Mouse (Mus musculus) ovary, postnatal 36 days (tissue): ENCODE data around the gene 1520401A03Rik.

Experiments
- DNase-seq: peaks from one replicate; pipeline ENCODE4 v3.0.0; 2022; ENCODE audit warnings: low spot score, mixed read lengths

The 1520401A03Rik gene

DNA sequence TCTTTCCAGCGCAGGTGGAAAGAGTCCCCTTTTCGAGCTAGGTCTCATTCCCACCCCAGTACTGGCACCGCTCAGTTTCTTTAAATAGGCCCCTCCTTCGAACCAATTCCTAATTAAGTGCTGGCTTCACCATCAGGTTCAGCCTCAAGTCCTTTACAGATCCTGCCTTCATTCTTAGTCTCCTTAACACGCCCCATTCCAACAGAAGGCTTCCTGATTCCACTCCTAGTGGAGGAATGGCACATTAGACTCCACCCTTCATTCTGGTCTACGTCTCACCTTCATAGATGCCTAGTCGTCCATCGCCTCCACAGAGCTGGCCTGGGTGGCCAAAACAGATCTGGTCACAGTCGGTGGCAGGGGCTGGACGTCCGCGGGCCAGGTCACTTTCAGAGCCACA is 20.4 kb upstream of the 1520401A03Rik start:
- no peak for DNase-seq

DNA sequence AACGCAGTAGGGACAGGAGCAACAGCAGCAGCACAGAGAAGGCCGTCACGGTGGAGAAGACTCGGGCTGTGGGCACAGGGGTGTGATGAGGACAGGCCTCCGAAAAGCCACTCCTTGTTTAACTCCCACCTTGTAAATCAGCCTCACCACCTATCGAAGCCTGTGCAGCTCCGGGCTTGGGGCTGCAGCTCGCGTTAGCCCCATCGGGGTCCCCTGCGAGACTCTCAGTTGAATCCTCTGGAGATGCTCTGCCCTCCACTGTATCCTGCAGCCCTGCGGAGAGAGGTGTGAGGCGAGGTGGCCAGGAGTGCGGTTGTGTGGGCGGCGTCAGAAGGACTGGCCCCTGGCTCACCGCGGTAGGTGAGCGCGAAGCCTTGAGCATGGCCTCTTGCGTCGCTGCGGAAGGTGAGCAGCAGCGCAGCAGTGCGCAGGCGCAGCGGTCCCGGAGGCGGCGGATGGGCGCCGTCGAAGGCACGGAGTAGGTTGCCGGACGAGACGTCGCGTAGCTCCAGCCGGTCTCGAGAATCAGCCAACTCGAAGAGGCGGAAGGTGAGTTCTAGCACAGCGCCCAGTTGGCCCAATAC is 19.7 kb upstream of the 1520401A03Rik start:
- no peak for DNase-seq

DNA sequence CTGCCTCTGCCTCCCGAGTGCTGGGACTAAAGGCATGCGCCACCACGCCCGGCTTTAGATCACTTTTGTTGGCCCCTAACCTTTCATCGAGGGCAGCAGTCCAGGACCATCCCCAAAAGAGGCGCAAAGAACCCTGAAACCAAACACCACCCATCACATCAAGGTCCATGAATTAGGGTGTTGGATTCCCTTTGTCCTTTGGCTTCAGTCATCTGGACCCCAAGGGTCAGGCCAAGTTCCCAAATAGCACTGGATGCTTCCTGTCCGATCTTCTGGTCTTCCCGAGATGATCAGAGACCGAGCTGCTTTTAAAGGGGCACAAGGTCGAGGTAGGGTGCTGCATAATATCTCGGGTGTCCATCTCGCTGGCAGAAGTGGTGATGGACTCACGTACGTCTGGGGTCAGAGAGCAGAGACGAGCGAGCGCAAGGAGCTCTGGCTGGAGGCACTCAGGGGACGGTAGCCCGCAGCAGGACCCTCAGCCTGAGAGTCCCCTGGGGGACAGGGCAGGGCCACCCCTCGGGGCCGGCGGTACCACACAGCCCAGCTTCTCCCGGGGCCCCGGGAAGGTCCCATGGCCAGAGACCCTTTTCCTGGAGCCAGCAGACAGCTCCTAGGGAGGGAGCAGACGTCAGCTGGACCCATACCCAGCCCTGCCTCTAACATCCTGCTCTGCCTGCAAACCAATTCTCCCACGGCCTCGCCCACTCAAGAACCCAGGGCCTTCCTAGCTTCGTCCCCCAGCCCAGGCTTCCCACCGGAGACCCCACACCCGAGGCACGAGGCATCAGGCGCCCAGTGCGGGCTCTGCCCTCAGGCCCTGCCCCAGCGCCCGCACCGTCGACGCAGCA is 19.0 kb upstream of the 1520401A03Rik start:
- DNase-seq = no peak

DNA sequence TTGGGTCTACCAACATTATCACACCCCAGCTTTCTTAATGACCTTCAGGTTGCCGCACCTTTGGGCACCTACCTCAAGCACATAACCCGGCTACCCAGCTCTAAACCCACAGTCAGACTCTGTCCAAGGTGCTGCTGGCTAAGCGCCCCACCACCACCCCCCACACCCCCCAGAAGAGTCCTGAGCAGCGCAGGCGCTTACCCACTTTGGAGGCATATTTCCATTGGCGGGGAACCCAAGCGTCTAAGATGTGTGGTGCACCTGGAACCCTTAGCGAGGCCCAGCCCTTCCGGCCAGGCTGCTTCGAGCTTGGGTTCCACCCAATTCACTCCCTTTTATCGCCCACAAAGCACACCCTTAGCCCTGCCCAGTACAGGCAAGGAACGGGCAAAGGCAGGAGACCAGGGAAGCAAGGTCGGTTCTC is 18.0 kb upstream of the 1520401A03Rik start, which contains the start of gene Paqr4:
Gene Paqr4 (minus strand): TSS at position 270 of the 424 bp plus-strand sequence.
- DNase-seq = no peak

DNA sequence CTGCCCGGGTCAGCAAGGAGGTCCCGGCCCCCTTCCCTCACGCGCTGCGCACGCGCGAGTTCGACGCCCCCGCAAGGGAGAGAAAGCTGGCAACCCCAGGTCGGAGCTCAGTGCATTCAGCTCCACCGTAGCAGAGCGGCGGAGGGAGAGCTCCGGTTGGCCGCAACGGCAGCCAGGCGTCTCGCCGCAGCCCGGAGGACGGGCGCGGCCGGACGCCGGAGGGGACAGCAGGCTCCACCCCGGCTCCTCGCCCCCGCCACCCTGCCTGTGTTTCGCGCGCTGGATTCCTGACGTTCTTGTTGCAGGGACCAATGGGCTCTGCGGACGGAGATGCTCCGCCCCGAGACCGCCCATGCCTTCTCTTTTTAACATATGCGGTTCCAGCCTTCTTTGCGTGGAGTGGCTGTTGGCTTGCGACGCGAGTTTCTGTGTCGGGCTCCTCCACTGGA is 17.6 kb upstream of the 1520401A03Rik start:
- DNase-seq = peak; percentile 86

DNA sequence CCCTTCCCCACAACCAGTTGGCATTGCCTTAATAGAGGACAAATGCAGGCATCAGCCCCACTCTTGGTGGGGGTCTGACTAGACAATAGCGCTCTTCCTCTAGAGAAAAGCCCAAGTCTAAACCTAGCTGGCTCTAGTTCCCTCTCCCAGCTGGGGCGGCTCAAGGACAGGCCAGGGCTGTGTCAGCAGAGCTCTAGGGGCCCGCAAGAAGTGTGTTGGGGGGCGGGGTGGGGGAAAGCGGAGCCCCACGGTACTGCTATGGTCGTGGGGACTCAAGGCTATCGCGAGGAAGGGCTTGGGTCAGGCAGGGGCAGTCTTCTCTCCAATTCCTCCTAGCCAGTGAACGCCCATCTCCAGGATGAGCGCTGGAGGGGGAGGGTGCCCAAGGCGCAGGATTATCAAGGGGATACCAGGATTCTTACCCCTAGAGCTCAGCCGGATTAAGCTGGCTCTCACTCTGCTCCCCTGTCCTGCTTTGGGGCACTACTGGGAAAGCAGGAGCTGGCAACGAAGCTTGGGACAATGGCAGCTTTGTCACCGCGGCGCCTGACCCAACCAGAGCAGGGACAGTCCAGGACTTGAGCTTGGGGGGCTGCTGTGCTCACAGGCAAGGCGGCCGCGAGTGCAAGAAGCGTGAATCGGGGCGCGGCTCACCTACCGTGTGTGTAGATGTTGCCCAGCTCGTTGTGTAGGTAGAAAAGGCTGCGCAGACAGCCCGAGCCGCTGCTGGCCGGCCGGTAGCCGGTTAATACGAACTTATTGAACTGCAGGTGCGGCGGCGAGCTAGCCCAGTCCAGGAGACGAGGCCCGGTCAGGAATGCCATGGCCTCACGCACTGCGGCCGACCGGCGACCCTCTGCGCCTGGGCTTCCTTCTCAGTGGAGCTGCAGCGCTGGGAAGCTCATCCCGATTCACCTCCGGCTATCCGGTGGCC is 16.9 kb upstream of the 1520401A03Rik start:
- no peak for DNase-seq

DNA sequence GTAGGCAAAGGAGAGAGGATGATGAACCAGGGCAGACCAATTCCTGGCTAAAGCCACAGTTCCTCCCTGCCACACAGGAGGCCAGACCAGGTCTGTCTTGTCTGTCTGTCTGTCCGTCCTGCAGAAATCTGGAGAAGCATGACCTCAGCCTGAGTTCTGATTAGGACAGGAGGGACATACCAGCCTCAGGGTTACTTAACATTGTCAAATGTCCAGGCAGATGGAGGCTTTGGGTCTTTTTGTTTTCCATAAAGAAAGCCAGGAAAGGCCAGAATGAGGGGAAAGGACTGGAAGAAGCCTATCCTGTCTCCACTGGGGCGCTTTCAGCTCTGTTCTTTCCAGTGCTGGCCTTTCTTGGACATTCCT is 16.2 kb upstream of the 1520401A03Rik start:
- DNase-seq = no peak

DNA sequence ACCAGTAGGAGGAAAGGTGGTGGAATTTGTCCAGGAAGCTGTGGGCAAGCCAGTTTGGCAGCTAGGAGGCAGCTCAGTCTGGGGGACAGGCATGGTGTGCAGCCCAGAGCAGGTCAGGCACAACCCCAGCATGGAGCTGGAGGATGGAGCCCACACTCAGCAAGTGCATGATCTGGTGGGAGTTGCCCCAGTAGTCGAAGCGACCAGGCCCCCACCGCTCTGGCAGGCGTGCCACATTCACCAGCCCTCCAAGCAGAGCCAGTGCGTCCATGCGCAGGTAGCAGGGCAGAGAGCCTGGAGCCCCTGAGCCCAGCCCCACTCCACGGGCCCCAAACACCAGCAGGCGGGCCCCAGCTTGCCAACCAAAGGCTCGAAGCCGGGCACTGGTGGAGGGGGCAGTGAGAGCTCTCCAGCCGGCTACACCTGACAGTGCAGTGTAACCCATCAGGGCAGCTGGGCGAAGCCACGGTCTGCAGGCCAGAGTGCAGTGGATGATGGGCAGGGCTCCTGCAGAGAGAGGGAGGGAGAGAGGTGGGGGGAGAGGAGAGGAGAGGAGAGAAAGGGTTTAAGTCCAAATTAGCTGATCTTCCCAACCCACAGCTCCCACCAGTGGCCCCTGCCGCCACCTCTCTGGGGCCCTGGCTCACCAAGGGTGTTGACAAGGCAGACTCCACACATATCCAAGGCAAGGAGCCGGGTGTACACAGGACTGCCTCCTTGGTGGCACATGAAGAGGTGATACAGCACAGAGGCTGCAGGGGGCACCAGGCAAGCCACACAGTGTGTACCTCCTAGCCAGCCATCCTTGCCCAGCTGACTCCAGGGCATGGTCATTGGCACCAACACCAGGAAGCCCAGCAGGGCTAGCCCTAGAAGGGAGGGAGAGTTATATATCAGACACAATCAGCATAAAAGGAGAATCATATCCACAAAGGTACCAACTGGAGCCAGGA is 15.2 kb upstream of the 1520401A03Rik start:
- DNase-seq = peak; percentile 30

DNA sequence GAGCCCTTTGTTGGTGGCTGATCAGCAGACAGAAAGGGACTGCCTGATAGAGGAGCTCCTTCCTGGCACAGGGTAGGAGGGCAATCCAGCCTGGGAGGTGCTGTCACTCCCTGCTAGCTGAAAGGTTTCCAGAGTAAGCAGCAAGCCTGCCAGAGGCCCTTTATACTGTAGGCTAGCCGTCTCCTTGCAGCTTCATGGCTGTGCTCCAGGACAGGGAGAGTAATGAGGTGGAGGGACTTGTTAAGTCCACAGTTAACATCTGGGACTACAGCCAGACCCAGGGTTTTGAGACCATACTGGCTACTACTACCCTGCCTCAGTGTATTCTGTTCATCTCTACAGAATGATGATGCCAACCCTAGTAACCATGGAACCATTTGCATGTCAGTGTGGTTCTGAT is 11.8 kb upstream of the 1520401A03Rik start:
- DNase-seq = no peak

DNA sequence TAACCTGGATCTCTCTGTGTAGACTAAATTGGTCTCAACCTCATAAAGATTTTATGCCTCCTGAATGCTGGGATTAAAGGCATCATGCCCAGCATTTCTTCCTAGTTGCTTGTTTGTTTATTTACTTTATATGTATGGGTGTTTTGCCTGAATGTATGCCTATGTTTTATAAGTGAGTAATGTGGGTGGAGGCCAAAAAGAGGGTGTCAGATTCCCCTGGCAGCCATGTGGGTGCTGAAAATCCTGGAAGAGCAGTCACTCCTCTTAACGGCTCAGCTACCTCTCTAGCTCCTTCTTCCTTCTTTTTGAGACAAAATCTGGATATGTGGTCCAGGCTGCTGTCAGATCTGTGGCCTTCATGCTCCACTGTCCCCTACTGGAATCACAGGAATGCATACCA is 7.9 kb upstream of the 1520401A03Rik start:
- DNase-seq = no peak

DNA sequence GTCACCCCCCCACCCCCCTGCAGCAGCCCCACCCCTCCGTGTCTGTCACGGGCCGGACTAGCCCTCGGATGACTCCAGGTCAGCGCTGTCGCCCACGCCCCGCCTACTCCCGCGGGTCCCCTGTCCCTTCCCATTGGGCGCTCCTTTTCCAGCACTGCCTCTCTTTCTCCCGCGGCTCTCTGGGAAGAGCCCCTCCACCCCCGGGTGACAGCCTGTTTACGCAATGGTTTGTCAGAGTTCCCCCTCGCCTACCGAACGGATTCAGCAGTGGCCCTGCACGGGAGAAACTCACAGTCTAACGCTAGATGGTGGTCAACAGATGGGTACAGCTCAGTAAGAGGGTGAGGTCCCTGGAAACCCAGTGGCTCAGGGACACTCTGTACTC is 4.2 kb upstream of the 1520401A03Rik start:
- DNase-seq = peak; percentile 74

DNA sequence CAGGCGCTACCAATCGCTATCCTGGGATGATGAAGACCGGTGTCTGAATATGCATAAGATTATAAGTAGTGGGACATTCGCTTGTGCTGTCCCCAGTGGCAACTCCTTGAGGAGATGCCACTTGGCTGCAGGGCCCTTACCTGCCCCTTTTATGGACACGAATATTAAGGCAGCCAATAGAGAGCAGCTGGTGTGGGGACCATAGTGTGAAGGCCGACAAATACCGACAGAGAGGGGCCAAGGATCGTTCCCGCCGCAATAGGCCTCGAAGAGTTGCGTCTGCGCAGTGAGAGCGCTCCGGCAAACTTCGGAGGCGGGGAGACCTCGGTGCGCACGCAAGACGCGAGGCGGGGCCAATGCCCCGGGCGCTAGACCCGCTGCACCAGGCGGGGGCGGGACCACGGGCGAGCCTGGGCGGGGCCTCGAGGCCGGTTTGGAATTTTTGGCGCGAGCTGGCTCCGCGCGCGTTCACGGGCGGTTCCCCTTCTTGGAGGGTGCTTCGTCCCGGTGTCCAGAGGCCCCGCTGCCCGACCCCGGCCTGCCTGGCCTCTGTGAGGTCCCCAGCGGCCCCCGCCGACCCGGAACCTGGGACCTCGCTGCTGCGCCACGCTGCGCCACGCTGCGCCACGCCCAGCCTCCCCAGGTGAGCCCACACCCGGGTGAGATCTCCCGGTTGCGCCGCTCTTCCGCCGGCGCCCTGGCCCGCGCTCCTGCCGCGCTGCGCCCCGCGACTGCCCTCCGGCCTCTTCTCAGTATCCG is 3.6 kb upstream of the 1520401A03Rik start, which contains the start of gene Pkmyt1:
Gene Pkmyt1 (plus strand): TSS at position 338 of the 759 bp plus-strand sequence.
- DNase-seq = peak; percentile 97

DNA sequence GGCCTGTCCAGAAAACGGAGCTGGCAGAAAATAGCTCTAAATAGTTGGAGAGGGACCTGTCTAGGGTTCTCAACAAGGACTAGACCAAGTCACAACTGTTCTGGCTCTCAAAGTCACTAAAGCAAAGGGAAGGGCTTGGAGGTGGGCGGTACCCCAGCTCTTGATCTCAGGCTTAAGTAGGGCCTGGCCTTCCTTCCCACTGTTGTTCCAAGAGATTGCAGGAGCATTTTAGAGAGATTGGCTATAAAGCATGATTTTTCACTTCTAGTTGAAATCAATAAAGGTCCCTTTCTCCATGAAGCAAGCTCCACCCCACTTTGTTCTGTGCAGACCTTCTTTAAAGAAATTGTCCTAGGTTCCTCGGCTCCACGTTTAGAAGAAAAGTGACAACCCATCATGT is 2.9 kb upstream of the 1520401A03Rik start:
- DNase-seq = no peak

DNA sequence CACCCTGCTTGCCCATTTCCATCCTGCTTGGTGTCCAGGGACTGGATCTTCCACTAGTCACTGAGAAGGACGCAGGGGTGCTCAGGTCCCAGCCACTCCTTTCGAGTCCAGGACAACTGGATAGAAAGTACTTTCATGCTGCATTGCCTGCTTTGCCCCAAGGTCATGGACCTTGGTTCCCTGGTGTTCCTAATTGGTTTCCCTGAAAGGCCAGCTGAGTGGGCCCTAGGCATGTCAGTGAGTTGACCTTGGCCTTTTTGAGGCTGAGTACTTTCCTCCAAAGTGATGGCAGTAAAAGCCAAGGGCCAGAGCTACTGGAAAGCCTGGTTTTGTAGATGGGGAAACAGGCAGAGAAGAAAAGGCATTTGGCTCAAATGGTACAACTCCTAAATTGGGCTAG is 697 bp downstream of the 1520401A03Rik start:
- DNase-seq = no peak

DNA sequence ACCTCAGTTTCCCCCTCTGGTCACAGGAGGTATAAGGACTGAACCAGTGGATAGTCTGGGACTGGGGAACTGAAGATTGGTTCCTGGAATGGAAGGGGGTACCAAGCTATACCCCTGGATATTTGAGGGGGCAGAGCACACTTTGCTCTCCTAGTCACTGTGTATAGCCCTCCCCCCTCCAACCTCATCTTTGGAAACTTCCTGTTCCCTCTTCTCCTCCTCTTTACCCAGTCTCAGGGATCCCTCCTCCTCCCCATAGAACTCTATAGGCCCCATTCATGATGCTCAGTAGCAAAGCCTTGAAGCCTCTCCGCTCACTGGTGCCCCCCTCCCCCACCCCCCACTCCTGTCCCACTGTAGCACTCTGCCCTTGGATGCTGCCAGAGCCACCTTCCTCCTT is 3.1 kb downstream of the 1520401A03Rik start:
- DNase-seq = no peak

DNA sequence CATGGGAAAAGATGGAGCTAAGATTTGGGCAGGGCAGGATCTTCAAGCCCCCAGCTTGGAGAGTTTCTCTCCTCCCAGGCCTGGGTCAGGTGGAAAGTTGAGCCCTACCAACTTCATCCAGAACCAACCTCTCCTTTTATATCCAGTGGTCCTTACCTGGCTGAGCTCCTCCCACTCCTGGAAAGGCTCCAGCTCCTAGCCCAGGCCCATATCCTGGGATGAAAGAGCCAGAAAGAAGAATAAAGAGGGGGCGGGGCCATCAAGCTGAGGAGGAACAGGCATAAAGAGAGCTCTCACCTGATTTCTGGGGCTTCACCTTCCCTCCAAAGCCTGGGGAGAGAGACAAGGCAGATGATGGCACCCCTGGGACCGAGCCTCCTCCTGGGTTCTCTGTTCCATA is 5.6 kb downstream of the 1520401A03Rik start:
- DNase-seq = no peak

DNA sequence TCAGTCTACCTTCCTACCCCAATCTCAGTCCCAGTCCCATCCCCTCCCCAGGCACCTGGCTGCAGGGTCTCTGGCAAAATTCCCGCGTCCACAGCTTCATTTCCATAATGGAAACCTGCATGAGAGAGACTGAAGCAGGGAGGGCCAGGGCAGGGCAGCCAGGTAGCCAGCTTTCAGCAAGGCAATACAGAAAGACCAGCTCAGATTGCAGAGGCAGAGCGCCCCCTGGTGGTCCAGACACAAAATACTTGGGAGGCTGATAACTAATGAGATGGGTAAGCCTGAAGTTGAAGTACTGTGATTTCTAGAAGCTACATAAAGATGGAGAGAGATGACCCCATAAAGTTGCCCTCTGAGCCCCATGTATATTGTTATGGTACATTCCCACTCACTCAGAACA is 16.4 kb downstream of the 1520401A03Rik start:
- DNase-seq = peak; percentile 69

DNA sequence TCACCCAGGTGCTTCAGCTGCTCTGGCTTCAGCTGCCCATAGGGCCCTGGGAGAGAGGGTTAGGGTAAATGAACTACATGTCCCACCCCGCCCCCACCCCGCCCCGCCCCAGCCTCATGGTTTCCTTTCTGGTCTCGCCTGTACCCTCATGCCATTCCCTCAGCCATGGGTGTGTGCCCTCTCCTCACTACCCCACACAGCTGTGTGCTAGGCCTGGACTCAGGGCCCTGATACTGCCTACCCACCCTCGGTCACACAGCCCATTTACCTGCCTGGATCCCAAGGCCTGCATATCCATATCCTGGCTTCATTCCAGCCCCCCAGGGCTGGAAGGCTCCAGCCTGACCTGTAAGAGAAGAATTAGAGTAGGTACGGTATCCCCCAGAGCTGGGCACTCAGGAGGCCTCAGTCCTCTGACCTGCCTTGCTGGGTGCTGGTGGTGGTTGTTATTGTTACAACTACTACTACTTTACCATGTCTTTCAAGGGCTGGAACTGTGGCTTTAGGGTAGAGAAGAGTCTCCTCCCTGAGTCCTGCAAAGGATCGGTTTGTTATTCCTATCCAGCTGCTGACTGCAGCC is 17.0 kb downstream of the 1520401A03Rik start:
- DNase-seq = no peak

DNA sequence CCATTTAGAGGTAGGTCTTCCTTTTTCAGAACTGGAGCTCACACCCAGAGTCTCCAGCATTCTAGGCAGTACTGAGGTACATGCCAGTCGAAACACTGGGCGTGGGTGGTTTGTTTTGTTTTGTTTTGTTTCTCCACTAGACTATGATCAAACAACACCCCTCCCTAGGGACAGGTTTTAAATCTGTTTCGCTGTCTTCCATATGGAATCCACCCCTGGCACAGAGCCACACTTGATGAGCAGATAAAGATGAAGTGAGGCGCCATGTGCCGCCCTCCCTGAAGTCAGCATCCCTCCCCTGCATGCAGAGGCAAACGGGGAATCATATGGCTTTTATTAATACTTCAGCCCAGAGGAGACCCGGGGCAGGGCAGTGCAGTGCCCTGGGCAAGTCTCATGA is 17.8 kb downstream of the 1520401A03Rik start:
- DNase-seq = no peak

DNA sequence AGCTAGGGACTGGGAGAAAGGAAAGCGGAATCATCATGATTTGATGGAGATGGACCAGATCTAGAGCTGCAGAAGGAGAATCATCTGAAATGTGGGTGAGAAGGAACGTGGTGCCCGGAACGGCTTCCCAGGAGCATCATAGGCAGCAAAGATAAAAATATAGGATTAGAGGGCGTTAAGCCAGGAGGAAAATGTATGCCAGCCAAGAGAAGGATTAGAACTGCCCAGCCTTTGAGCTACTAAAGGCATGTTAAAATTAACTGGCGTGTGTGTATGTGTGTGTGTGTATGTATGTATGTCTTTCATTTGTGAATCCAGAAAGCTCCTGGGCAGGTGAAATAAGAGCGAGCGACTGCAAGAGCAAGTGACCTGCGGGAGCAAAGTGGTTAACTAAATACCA is 19.3 kb downstream of the 1520401A03Rik start:
- no peak for DNase-seq
